In the genomic region with DNA sequence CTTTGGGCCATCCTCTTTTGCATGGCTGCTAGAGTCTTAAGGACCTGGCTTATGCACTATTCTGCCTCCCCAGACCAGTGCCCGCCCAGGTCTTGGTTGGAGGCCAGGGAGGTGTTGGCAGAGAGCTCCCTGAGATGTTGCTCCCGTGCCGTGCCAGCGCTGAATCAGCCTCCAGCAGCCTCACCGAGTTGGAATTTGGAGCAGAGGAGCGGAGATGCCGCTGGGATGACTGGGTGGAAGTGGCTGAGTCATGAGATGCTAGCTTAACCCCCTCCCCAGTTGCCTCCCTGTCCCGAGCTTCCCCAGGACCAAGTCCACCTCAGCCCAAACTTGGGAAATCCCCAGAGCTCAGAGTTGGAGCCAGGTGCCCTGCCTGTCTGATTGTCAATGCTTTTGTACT, we compare ENCODE assay signal across 10 mouse cellular contexts. TPM values are rescaled to one million over a fixed set of nuclear protein-coding genes. Genes with fewer than 3 reads are reported as not detected.
A peak's percentile ranks its signal among the peaks of the same experiment; 100 is the strongest.
DNase-seq lines count a peak whose midpoint lies in the region; ATAC-seq and TF ChIP-seq lines count a peak whose summit lies in the region.
"Had no signal": no experiment of that assay in that cellular context is flagged by ENCODE, and none has a peak within 500 bp of the region (broad histone marks: within the 10 kb centered on the region; RNA-seq: fewer than 3 reads in every experiment).

No protein-coding gene starts in this region.

- H3K27ac ChIP-seq in intestine, postnatal 0 days (ENCODE audit: low read depth, low read length), result no peak overlapping the region

- H3K4me2 ChIP-seq in intestine, postnatal 0 days (replicated peaks; ENCODE audit: low read depth), result no peak overlapping the region

- no peak for TF ChIP-seq CTCF in intestine, postnatal 0 days (IDR thresholded peaks at IDR 0.05; ENCODE audit: low read depth)

- no peak overlapping the region for H3K9ac ChIP-seq in intestine, postnatal 0 days (ENCODE audit: low read depth, low read length)

- H3K4me3 ChIP-seq in intestine, postnatal 0 days (ENCODE audit: low read depth, low read length), result no peak overlapping the region

- H3K27me3 ChIP-seq in intestine, postnatal 0 days (replicated peaks; ENCODE audit: control insufficient read depth, insufficient read depth, low read length), result no peaks in the 10 kb centered on the region

- no peak for ATAC-seq in intestine, postnatal 0 days

- no peaks in the 10 kb centered on the region for H3K9me3 ChIP-seq in intestine, postnatal 0 days (ENCODE audit: control insufficient read depth)

- DNase-seq in ovary, postnatal 36 days (ENCODE audit: low spot score), result peak; percentile 61
- DNase-seq in ovary, adult 18-20 months (ENCODE audit: low spot score), result no peak
- DNase-seq in adrenal gland, postnatal 25 days, result peak; percentile 88
- peak; percentile 57 to 76 for DNase-seq in gastrocnemius, adult 8-10 months (ENCODE audit: low spot score in 2 of 2)
- DNase-seq in testis, postnatal 14 days (ENCODE audit: low spot score), result peak; percentile 49
- DNase-seq in layer of hippocampus, postnatal 14 days (ENCODE audit: low spot score in 2 of 2), result no peak
- DNase-seq: lung, postnatal 14 days had no signal

- H3K4me1 ChIP-seq in intestine, postnatal 0 days (replicated peaks; ENCODE audit: control insufficient read depth, insufficient read depth, low read length), result peaks cover 11% of the 10 kb centered on the region; the same call in 1 of the 2 replicates

- H3K36me3 ChIP-seq in intestine, postnatal 0 days (ENCODE audit: control insufficient read depth, insufficient read depth), result peaks cover 10% of the 10 kb centered on the region; the same call in 1 of the 2 replicates

- WGBS in intestine, postnatal 0 days, result 70% methylated on average over 8 of the region's 8 CpGs

RNA-seq across cellular contexts. Expression of a gene that starts 4.9 kb away (rescaled TPM):
- 43.1 and 51.1 TPM in 2 replicates for total RNA-seq in adrenal gland, postnatal 25 days (2021)
- 10 to 100 TPM; 33.7 to 38.3 (median 35.8) TPM for total RNA-seq in gastrocnemius, adult 8-10 months (2022)
- polyA plus RNA-seq in intestine, postnatal 0 days (2015; fragmentation: Nextera tagmentation; extraction: Ambion mirVana), result 33.0 and 34.2 TPM in 2 replicates
- total RNA-seq in layer of hippocampus, postnatal 14 days (2021), result 10 to 100 TPM; 63.0 to 63.6 TPM

RNA-seq across cellular contexts. Expression of a gene that starts 5.0 kb away (rescaled TPM):
- total RNA-seq in adrenal gland, postnatal 25 days (2021), result 182 and 221 TPM in 2 replicates
- 100 to 1,000 TPM; 727 to 752 (median 743) TPM for total RNA-seq in gastrocnemius, adult 8-10 months (2022)
- polyA plus RNA-seq in intestine, postnatal 0 days (2015; fragmentation: Nextera tagmentation; extraction: Ambion mirVana), result 136 and 137 TPM in 2 replicates
- total RNA-seq in layer of hippocampus, postnatal 14 days (2021), result 100 to 1,000 TPM; 269 to 270 TPM

RNA-seq across cellular contexts. Expression of a gene that starts 17.5 kb away (rescaled TPM):
- not detected in 2 replicates for total RNA-seq in adrenal gland, postnatal 25 days (2021)
- total RNA-seq in gastrocnemius, adult 8-10 months (2022), result not detected
- not detected in 2 replicates for polyA plus RNA-seq in intestine, postnatal 0 days (2015; fragmentation: Nextera tagmentation; extraction: Ambion mirVana)
- not detected for total RNA-seq in layer of hippocampus, postnatal 14 days (2021)
- total RNA-seq: heart, adult 18-20 months; left cerebral cortex, adult 8-10 months had no signal

RNA-seq across cellular contexts. Expression of a gene that starts 27.5 kb away (rescaled TPM):
- not detected in 2 replicates for total RNA-seq in adrenal gland, postnatal 25 days (2021)
- 1 to 10 TPM in 3 of 4 experiments, under 1 TPM in 1; 0.96 to 2.4 (median 2.0) TPM for total RNA-seq in gastrocnemius, adult 8-10 months (2022)
- 0.27 and 0.59 TPM in 2 replicates for polyA plus RNA-seq in intestine, postnatal 0 days (2015; fragmentation: Nextera tagmentation; extraction: Ambion mirVana)
- under 1 TPM in 1 of 2 experiments, not detected in 1; 0.67 TPM for total RNA-seq in layer of hippocampus, postnatal 14 days (2021)
- total RNA-seq: left cerebral cortex, adult 8-10 months had no signal

RNA-seq across cellular contexts. Expression of a gene that starts 27.9 kb away (rescaled TPM):
- total RNA-seq in adrenal gland, postnatal 25 days (2021), result 7.2 and 10.9 TPM in 2 replicates
- total RNA-seq in gastrocnemius, adult 8-10 months (2022), result 1 to 10 TPM; 5.5 to 8.1 (median 6.3) TPM
- 7.3 and 7.5 TPM in 2 replicates for polyA plus RNA-seq in intestine, postnatal 0 days (2015; fragmentation: Nextera tagmentation; extraction: Ambion mirVana)
- total RNA-seq in layer of hippocampus, postnatal 14 days (2021), result 10 to 100 TPM; 29.9 to 31.8 TPM

Comparison
In these comparisons a context has a peak if more than half of its experiments do, and no peak if none do; other contexts are left out.
1. DNase-seq: peak in ovary, postnatal 36 days (single experiment), adrenal gland, postnatal 25 days (single experiment), gastrocnemius, adult 8-10 months (2 of 2) and testis, postnatal 14 days (single experiment); none in ovary, adult 18-20 months (single experiment) and layer of hippocampus, postnatal 14 days (0 of 2).